Mouse (Mus musculus) neural tube, embryonic 15.5 days (tissue): Measurements from ENCODE around the gene Rbm24. TPM values are rescaled to one million over a fixed set of nuclear protein-coding genes. Genes with fewer than 3 reads are reported as not detected.

Source experiments
- ATAC-seq: fragments of 200-750 bp; cut with Nextera tagmentation; 2 replicates; pipeline ENCODE4 v1.8.0; 2017; ENCODE audit warnings: mild to moderate bottlenecking, moderate TSS enrichment, moderate library complexity; ENCODE audit not compliant: low FRiP score
- H3K27ac ChIP-seq: fragments of 300-500 bp; sonication (generic); replicated peaks from 2 replicates; pipeline ENCODE4 v1.5.1; 2015; ENCODE audit warnings: mild to moderate bottlenecking, inconsistent platforms
- H3K27me3 ChIP-seq: fragments of 300-500 bp; sonication (generic); replicated peaks from 2 replicates; pipeline ENCODE4 v1.6.1; 2015; ENCODE audit warnings: inconsistent platforms
- H3K36me3 ChIP-seq: fragments of 300-500 bp; sonication (generic); 2 replicates; pipeline ENCODE4 v1.6.1; 2015; ENCODE audit warnings: inconsistent platforms
- H3K4me1 ChIP-seq: fragments of 300-500 bp; sonication (generic); 2 replicates; pipeline ENCODE4 v1.6.1; 2015; ENCODE audit warnings: inconsistent platforms
- H3K4me2 ChIP-seq: fragments of 300-500 bp; sonication (generic); 2 replicates; pipeline ENCODE4 v1.6.1; 2015; ENCODE audit warnings: inconsistent platforms, mild to moderate bottlenecking, moderate library complexity
- H3K4me3 ChIP-seq: fragments of 300-500 bp; sonication (generic); replicated peaks from 2 replicates; pipeline ENCODE4 v1.5.1; 2015; ENCODE audit warnings: mild to moderate bottlenecking, inconsistent platforms
- H3K9ac ChIP-seq: fragments of 300-500 bp; sonication (generic); replicated peaks from 2 replicates; pipeline ENCODE4 v1.6.1; 2015; ENCODE audit warnings: mild to moderate bottlenecking, inconsistent platforms
- H3K9me3 ChIP-seq: fragments of 300-500 bp; sonication (generic); replicated peaks from 2 replicates; pipeline ENCODE4 v1.6.1; 2016; ENCODE audit warnings: inconsistent platforms
- WGBS: fragments of 180-500 bp; shearing (Covaris S2); methylation state at CpG from one replicate; pipeline ENCODE4 v1.1.7; 2015; ENCODE audit warnings: mixed read lengths; 5-methylcytosine and 5-hydroxymethylcytosine counted together
- polyA plus RNA-seq: library from polyadenylated mRNA; unstranded; fragments of >200 nt; fragmentation: Nextera tagmentation; extraction: Ambion mirVana; gene quantifications from 2 replicates; pipeline ENCODE4 v1.2.1, GENCODE M21; 2015

Gene Rbm24
- polyA plus RNA-seq, 1 experiment from 2014 or later, result 4.2 TPM

DNA sequence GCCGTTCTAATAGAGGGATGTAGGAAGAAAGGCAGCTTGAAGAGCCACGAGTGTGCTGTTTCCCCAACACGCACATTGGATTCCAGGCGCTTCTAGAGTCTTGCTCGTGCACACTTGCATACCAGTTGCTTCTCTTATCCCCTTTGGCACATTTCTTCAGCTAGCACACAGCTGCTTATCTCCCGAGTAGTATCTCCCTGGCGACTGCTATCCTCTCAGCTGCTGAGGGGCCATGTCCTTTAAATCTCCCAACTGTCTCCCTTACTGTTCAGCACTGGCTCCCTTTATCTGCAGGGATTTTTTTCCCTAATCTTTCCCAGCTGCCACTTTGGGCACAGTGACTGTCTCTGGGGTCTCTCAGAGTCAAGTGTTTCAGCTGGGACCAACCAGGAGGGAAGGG is 25.8 kb downstream of the Rbm24 start:
- no peaks in the 10 kb centered on the region for H3K36me3 ChIP-seq
- no peaks in the 10 kb centered on the region for H3K4me1 ChIP-seq
- H3K27me3 ChIP-seq, result no peaks in the 10 kb centered on the region
- no peak overlapping the region for H3K9ac ChIP-seq
- ATAC-seq, result no peak
- no peak overlapping the region for H3K4me2 ChIP-seq
- no peak overlapping the region for H3K27ac ChIP-seq
- no peak overlapping the region for H3K4me3 ChIP-seq
- WGBS, result 64% methylated on average over 7 of the region's 7 CpGs
- H3K9me3 ChIP-seq, result no peaks in the 10 kb centered on the region

DNA sequence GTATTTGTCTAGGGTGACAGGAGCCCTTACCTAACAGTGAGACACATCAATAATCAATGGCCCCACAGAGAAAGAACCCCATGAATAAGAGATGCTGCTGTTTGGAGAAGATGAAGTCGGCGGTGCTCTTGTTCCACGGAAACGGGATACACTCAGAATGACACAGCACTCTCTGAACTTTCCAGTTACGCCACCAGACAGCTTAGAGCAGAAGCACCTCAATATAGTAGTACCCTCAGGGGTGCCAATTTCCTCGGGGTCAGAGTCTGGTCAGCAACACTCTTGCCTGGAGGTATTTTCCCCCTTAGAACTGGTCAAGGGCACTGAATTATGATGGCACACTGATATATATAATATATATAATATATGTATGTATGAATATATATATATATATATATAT is 27.8 kb downstream of the Rbm24 start:
- H3K4me2 ChIP-seq, result no peak overlapping the region
- H3K27me3 ChIP-seq, result no peaks in the 10 kb centered on the region
- H3K9me3 ChIP-seq, result no peaks in the 10 kb centered on the region
- no peak overlapping the region for H3K9ac ChIP-seq
- no peak overlapping the region for H3K4me3 ChIP-seq
- no peak for ATAC-seq
- H3K36me3 ChIP-seq, result no peaks in the 10 kb centered on the region
- H3K4me1 ChIP-seq, result no peaks in the 10 kb centered on the region
- H3K27ac ChIP-seq, result no peak overlapping the region
- 82% methylated on average over 6 of the region's 6 CpGs for WGBS

DNA sequence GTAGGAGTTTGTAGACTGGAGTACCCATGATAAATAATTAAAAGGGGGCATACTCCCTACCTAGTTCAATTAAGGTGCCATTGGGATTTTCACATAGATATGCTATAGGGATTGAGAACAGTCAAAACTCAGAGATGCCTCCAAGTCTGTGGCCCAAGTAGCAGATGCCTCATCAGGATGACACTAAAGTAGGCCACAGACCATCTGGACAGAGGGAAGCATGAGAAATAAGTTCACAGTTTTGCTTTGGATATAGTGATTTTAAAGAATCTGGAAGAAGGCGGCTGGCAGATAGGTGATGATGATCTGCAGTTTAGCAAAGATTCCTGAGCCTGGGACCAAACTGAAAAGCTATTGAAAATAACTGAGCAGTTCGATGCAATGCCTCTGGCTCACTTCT is 30.0 kb downstream of the Rbm24 start:
- 92% methylated on average over 2 of the region's 2 CpGs for WGBS
- ATAC-seq, result no peak
- no peak overlapping the region for H3K4me2 ChIP-seq
- H3K4me3 ChIP-seq, result no peak overlapping the region
- H3K9me3 ChIP-seq, result no peaks in the 10 kb centered on the region
- H3K9ac ChIP-seq, result no peak overlapping the region
- H3K36me3 ChIP-seq, result no peaks in the 10 kb centered on the region
- no peak overlapping the region for H3K27ac ChIP-seq
- no peaks in the 10 kb centered on the region for H3K27me3 ChIP-seq
- no peaks in the 10 kb centered on the region for H3K4me1 ChIP-seq

DNA sequence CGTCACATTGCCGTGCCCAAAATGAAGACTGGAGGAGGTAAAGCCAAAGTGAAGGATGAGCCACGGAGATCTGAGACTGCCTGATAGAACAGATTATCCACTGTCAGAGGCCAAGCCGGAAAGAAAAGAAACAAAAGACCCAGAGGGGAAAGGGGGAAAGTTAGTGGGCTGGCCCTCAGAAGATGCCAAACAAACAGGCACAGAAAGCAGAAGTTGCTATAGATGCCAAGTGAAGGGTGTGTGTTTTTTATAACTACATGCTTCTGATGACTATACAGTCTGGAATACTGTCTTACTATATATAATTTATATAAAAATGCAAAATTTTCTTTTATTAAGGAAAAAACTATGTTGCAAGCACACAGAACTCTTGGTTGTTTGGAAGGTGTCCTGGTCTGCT is 31.7 kb downstream of the Rbm24 start:
- Histone ChIP-seq H3K9me3 (no peaks in the 10 kb centered on the region), H3K4me3 (no peak overlapping the region), H3K4me1 (no peaks in the 10 kb centered on the region), H3K27ac (no peak overlapping the region), H3K4me2 (no peak overlapping the region), H3K27me3 (no peaks in the 10 kb centered on the region), H3K9ac (no peak overlapping the region), H3K36me3 (no peaks in the 10 kb centered on the region)
- 75% methylated on average over 4 of the region's 4 CpGs for WGBS
- ATAC-seq, result no peak

DNA sequence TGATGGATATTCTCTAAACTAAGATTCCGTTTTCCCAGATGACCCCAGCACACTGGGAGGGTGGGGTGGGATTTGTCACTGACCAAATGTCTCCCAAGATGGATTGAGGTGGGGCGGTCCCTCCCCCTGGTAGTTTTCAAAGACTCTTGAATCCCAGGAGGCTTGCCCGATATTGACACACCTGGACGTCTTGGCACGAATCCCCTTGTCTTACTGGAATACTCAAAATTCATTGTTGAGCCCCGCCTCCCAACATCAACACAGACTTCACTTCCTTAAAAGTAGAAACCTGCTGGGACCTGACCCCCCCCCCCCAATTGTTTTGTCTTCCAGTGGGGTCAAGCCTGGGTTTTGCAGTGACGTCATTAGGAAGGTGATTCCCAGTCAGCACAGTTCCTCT is 32.4 kb downstream of the Rbm24 start:
- Histone ChIP-seq H3K9me3 (no peaks in the 10 kb centered on the region), H3K4me2 (no peak overlapping the region), H3K4me1 (no peaks in the 10 kb centered on the region), H3K36me3 (no peaks in the 10 kb centered on the region), H3K27ac (no peak overlapping the region), H3K4me3 (no peak overlapping the region), H3K9ac (no peak overlapping the region), H3K27me3 (no peaks in the 10 kb centered on the region)
- no peak for ATAC-seq
- WGBS, result 87% methylated on average over 7 of the region's 7 CpGs

GRCm38 (mm10) chr13:46451548-46451947 is 33.3 kb downstream of the Rbm24 start:
- Histone ChIP-seq H3K4me1 (no peaks in the 10 kb centered on the region), H3K36me3 (no peaks in the 10 kb centered on the region), H3K27me3 (no peaks in the 10 kb centered on the region), H3K27ac (no peak overlapping the region), H3K9ac (no peak overlapping the region), H3K9me3 (no peaks in the 10 kb centered on the region), H3K4me3 (no peak overlapping the region), H3K4me2 (no peak overlapping the region)
- ATAC-seq, result no peak
- 76% methylated on average over 3 of the region's 3 CpGs for WGBS

DNA sequence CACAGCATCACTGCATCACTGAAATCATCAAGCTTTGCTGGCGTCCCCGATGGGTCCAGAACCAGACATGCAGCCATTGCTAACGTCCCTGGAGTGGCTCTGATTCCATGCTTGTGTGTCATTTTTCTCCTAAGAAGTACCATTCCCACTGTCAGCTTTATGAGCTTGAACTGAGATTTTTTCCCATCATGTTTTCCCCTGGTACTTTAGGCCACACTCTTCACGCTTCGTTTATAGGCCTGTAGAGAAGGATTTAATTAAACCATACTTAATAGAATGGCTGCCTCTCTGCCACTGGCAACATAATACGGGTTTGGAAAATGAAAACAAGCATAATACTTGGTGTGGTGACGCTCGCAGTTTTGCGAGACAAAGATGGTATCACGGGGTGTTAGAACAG is 41.3 kb downstream of the Rbm24 start:
- no peaks in the 10 kb centered on the region for H3K27me3 ChIP-seq
- peaks cover 6% of the 10 kb centered on the region; the same call in 1 of the 2 replicates for H3K4me1 ChIP-seq
- H3K27ac ChIP-seq, result peak overlapping the region; percentile 68
- H3K9me3 ChIP-seq, result no peaks in the 10 kb centered on the region
- no peak overlapping the region for H3K9ac ChIP-seq
- 39% methylated on average over 10 of the region's 10 CpGs for WGBS
- peak; percentile 72 for ATAC-seq
- H3K4me2 ChIP-seq, result no peak overlapping the region
- H3K4me3 ChIP-seq, result no peak overlapping the region
- no peaks in the 10 kb centered on the region for H3K36me3 ChIP-seq

DNA sequence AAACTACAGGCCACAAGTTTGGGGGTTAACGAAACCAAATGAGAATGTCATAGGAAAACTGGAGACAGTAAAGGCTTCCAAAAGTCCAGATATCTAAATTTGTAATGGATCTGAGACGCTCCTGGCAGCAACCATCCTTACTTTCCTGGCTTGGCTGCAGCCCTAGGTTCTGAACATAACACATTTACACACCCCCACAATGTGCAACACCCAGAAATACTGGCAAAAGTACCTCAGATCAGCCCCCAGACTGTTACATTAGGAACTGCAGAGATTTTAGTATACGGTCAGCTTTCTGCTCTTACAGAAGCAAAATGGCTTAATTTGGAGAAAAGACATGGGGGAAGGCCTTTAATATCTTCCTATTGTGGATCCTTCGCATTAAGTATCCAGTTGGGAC is 44.0 kb downstream of the Rbm24 start:
- no peak for ATAC-seq
- Histone ChIP-seq H3K4me2 (no peak overlapping the region), H3K27me3 (no peaks in the 10 kb centered on the region), H3K27ac (no peak overlapping the region), H3K9me3 (no peaks in the 10 kb centered on the region), H3K4me1 (peaks cover 6% of the 10 kb centered on the region; the same call in 1 of the 2 replicates), H3K4me3 (no peak overlapping the region), H3K9ac (no peak overlapping the region), H3K36me3 (no peaks in the 10 kb centered on the region)
- WGBS, result 81% methylated on average over 4 of the region's 4 CpGs

DNA sequence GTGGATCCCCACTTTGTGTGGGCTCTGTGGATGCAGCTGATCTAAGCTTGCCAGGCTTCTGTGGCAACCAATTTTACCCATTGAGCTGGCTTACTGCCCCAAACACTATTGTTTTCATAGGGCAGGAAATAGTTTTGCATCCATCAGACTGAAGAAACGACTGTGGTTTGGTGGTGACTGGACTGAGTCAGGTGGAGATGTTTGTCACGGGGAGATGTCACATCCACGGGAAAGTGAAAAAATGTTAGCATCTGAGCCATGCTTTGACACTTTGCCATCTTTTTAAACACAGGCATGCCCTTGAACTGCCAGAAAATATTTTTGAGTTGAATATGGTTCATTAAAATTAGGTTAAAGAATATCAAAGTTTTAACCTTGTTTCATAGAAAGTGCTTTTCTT is 45.5 kb downstream of the Rbm24 start:
- Histone ChIP-seq H3K4me3 (no peak overlapping the region), H3K27me3 (no peaks in the 10 kb centered on the region), H3K4me1 (peaks cover 9% of the 10 kb centered on the region; the same call in 1 of the 2 replicates), H3K4me2 (no peak overlapping the region), H3K27ac (no peak overlapping the region), H3K36me3 (no peaks in the 10 kb centered on the region), H3K9me3 (no peaks in the 10 kb centered on the region), H3K9ac (no peak overlapping the region)
- 79% methylated on average over 3 of the region's 3 CpGs for WGBS
- no peak for ATAC-seq

DNA sequence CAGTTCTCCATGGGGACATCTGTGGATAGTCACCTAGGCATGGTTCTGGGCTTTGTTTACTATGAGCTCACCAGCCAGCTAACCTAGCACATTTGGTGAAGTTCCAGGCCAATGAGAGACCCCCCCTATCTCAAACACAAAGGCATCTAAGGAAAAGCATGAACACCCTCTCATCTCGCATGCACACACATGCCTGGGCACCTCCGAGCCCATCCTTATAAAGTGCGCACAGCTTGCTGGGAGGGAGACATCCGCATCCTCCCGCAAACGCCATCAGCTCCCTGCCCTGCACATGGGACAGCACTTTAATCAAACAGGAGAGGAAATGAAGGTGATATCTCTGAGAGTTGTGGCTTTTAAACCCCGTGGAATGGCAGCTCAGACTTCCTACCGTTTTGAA is 50.0 kb downstream of the Rbm24 start:
- Histone ChIP-seq H3K4me2 (no peak overlapping the region), H3K4me3 (no peak overlapping the region), H3K9ac (no peak overlapping the region), H3K9me3 (no peaks in the 10 kb centered on the region), H3K4me1 (0 out of 2 replicates have a peak, but pooled peaks cover 3% of the 10 kb centered on the region), H3K27ac (no peak overlapping the region), H3K27me3 (no peaks in the 10 kb centered on the region), H3K36me3 (no peaks in the 10 kb centered on the region)
- 69% methylated on average over 8 of the region's 8 CpGs for WGBS
- no peak for ATAC-seq

DNA sequence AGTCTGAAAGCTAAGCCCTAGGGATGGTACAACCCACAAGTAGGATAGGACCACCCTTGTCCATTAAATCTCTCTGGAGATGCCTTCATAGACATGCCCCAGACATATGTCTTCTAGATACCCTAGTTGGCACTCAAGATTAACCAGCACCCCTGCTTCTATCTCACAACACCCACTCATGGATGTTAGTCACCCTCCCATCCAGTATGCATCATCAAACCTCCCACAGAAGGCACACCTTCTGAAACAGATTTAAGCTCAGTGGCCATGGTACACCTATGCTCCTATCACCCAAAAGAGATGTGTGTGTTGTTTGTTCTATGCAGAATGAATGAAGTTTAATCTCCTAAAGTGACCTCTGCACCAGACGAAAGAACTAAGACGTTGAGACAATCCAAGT is 51.3 kb downstream of the Rbm24 start:
- Histone ChIP-seq H3K4me1 (0 out of 2 replicates have a peak, but pooled peaks cover 3% of the 10 kb centered on the region), H3K9me3 (no peaks in the 10 kb centered on the region), H3K27ac (no peak overlapping the region), H3K4me3 (no peak overlapping the region), H3K9ac (no peak overlapping the region), H3K27me3 (no peaks in the 10 kb centered on the region), H3K4me2 (no peak overlapping the region), H3K36me3 (no peaks in the 10 kb centered on the region)
- 96% methylated on average over 2 of the region's 2 CpGs for WGBS
- ATAC-seq, result no peak
